Mouse (Mus musculus) embryo, embryonic 9.5 days (tissue): ENCODE measurements around the gene Zmiz1.

Source experiments
- DNase-seq: peaks from one replicate; pipeline ENCODE4 v3.0.0-alpha.2; 2017; ENCODE audit errors: extremely low spot score

Gene Zmiz1

DNA sequence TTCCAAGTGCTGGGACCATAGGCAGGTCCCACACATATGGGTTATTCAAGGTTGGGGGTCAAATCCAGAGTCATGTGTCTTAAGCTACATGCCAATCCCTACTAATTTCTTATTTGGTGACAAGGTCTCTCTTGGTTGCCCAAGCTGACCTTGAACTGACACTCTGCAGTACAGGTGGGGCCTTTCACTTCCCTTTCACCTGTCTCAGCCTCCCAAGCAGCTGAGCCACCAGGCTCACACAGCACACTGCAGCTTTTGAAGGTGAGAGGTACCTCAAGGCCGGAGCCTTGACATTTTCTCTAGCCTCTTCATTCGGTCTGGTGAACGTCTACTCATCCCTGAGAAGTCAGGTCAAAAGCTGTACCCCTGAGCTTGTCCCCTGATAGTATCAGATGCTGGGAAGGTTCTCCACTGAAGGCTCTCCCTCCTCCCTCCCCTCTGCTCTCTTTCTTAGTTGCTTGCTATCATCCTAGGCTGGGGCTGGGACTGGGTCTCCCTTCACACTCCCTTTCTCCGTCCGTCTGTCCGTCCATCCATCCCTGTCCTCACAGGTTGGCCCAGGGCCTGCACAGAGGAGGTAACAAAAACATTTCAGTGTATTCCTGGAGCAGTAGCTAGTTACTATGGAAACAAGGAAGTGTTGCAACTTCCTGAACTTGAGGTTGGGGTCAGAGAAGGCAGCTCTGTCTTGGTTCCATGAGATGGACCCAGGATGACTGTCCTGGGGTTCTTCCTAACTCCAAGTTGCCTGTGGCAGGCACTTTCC lies 13.3 kb downstream of the Zmiz1 start:
- no peak for DNase-seq

DNA sequence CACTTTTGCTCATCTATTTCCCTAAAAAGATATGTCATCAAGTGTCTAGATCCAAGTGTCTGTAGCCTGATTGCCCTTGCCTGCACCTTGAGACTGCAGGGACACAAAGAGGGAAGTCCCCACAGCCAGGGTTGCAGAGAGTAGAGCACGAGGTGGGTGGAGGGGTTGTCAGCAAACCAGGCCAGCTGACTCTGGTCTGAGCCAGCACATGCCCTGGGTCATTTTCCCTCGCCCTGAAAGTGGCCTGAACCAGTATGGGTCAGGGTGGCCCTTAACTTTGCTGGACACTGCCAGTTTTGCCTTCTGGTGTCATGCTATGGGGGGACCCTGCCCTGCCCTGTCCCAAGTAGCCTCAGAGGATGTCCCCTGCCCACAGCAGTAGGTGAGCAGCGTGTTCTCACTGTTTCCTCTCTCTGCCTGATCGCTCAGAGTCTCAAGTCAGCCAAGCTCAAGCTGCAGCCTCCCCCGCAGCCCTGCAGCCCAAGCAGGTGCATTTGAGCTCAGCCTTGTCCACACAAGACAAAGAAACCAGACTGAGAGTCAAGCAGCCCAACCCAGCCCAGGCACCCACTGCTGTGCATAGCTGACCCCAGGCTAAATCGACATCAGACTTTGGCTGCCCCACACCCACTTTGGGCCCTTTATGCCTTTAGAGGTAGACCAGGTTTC lies 14.1 kb downstream of the Zmiz1 start:
- no peak for DNase-seq

DNA sequence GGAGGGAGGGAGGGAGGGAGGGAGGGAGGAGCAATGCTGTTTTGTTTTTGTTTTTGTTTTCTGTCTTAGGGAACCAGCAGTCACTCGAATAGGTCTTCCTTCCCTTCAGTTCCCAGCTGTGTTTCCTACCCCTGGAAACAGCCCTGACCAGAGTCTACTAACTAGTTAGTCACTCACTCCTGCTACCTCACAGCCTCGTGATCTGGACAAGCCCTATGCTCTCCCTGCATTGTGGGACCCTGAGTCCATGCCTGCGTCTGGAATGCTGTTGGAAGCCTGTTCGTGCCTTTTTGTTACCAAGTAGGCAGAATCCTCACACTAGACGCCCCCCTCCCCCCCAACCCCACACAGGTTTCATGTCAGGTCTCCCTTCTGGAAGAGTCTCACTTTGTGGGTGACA lies 15.0 kb downstream of the Zmiz1 start:
- no peak for DNase-seq

DNA sequence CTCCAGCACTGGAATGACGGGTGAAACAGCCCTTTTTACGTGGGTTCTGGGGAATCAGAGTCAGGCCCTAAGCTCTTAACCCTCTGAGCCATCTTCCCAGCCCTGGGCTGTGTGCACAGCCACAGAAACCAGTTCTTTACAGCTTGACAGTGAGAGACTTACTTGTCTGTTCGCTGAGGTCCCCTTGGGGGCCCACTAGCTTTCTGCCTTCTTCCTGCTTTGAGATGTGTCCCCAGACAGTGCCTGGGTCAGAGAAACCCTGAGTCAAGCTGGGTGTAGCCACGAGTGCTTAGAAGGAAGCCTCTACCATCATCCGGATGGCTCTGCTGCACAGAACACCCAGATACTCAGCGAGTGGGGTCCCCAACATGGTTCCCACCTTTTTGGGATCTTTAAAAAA lies 15.7 kb downstream of the Zmiz1 start:
- DNase-seq: no peak

DNA sequence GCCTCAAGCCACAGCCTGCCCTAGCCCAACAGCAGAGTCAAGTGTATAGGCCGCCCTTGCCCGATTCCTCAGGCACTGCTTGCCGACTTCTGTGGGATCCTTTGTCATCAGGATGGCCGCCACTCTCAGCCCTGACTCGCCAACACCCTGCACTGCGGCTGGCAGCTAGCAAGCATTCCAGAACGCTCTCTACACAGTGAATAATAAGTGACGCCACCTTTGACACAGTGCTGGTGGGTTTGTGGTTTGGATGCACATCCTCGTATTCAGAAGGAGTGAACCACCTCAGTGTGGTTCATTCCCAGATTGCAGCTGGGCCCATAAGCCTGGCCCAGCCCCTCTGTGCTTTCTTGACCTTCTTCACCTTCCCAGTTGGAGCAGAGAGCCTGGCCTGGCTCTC lies 17.1 kb downstream of the Zmiz1 start:
- no peak for DNase-seq

DNA sequence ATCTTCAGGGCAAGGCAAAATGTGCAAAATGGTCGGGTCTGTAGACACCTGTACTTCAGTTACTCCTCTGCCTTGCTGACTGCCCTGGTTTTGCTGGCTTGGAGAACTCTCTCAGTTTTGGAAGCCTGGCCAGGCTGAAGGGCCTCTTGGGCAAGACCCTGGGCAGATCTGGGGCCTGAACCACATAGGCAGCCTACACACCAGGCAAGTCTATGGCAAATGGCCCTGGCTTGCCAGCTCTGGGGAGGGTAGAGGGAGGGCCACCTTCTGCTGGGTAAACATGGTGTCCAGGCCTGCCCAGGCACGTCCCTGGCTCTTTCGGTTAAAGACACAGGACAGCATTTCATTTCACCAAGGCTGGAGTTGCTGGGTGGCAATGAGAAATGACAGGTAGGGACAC lies 17.5 kb downstream of the Zmiz1 start:
- DNase-seq: no peak

DNA sequence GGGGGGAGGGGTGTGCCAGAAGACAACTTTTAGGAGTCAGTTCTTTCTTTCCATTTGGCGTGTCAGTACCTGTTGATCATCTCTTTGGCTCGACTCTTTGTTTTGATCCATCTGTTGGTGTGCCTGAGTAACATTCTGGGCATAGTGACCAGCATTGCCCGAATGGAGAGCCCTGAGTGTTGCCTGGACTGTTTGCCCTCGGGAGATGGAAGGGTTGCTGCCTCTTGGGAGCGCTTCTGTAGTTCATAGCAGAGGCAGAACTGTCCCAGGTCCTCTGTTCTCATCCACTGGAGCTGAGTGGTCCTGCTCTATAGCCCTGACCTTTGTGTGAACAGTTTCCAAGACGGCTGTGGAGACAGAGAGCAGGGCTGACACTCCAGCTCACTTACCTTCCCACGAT lies 18.3 kb downstream of the Zmiz1 start:
- DNase-seq: no peak

DNA sequence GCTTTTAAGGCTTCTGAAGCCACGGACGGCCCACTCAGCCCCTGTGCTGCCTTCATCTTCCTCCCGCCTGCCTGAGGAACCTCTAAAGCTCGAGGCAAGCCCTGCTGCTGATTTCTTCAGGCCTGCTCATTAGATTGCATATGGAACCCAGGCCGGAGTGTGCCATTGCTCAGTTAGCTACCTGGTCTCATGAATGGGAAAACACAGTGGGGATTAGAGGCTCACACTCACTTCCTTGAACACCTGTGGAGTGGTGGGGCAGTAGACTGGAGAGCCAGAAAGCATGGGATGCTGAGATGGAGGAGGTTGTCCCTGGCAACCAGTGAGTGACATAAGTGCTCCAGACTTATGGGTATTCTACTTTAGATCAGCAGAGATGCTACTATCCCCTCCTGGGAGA lies 19.3 kb downstream of the Zmiz1 start:
- no peak for DNase-seq

DNA sequence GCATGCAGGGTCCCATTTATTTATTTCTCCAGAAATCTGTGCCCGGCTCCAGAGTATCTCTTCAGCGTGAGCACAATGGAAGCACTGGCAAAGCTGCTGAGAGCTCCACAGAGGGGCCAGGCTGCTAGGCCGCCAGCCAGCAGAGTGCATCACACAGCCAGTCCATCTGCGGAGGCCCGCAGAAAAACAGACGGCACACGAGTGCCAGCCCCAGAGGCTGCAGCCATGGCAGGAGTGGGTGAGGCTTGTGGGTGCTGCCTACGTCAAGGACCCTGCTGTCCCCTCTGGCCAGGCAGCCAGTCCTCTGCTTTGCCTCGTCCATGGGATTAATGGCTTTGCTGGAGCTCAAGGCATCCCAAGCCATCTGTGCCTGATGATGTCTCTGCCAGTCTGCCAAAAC lies 19.8 kb downstream of the Zmiz1 start:
- DNase-seq: no peak

DNA sequence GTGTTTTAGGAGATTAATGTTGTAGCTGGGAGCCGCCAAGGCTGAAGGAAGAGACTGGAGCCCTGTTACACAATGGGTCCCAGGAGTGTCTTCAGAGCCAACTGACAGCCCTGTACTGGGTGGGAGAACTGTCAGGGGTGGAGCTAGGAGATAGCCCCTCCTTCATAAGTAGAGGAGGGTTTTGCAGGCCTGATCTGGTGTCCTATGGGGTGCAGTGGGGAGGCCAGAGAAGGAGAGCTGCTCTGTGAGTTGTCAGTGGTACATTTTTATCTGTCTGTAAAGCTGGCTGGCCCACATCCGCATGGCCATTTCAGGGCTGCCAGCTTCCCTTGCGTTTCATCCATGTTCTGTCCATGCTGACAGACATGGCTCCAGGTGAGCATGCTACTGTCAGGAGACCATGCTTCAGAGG lies 20.9 kb downstream of the Zmiz1 start:
- DNase-seq: no peak

DNA sequence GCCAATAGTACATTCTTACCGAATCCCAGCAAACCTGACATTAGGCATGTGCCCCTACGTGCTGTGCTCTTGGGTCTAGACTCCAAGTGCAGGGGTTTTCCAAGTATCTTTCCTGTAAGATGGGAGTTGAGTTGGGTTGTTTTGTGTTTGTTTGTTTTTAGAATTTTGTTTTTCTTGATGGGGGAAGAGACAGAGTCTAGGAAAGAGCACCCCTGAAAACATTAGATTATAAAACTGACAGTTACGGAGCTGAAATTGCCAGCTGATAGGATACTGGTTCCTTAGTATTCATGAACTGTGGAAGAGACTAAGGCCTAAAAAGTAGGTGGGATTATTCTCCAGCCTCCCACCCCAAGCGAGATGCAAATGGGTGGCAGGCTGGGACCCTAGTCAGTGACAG lies 21.5 kb downstream of the Zmiz1 start:
- no peak for DNase-seq

DNA sequence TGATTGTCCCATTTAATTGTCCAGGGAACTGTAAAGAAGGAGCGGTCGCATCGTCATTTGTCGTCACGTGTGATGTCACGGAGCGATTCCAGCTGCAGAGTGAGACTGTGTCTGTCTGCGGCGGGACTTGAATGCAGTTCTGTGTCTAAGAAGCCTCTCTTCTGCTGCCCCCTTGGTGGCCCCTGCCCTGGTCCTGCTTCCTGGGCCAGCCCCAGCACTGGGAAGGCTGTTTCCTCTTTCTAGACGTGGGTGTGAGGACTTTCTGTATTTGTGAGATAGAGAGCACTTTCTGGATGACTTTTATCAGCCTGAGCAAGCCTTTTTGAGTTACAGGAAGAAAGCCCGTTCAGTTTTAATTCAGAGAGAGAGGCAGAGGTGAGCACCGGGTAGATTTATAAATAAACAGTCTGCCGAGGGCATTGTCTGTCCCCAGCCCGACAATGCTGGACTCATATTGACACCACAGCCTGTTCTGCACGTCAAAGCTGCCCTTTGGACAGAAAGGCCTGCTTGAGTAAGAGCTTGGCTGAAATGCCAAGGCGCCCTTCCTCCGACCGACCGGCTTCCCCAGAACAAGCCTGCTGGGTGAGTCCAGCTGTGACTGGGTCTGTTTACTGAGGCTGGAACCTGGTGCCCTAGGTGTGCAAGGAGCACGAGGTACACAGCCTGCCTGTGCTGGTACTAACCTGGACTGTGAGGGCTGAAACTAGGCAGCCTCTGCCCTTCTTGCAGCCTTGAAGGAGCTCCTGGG lies 22.1 kb downstream of the Zmiz1 start:
- DNase-seq: no peak

DNA sequence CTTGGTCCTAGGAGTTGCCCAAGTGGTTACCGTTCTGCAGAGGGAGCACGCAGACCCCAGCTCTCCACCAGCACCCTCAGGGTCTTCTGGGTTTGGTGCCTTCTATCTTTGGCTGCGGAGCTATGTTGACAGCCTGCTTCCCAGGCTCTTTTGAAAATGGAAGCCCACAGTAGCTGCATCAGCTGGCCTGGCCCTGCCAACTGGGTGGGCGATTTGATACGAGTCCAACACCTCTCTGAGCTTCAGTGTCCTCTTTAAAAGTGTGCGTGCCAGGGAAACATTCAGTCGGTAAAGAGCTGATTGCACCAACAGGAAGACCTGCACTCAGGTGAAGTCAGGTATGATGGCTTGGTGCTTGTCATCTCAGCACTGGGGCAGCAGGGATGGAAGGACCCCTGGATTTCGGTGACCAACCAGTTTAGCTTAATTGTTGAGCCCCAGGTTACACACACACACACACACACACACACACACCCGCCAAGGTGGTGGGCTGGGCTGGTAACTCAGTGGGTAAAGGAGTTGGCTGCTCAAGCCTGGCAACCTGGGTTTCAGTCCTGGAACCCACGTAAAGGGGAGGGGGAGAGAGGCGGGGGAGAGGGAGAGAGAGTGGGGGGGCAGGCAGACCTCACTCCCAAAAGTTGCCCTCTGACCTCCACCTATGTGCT lies 22.8 kb downstream of the Zmiz1 start:
- no peak for DNase-seq

DNA sequence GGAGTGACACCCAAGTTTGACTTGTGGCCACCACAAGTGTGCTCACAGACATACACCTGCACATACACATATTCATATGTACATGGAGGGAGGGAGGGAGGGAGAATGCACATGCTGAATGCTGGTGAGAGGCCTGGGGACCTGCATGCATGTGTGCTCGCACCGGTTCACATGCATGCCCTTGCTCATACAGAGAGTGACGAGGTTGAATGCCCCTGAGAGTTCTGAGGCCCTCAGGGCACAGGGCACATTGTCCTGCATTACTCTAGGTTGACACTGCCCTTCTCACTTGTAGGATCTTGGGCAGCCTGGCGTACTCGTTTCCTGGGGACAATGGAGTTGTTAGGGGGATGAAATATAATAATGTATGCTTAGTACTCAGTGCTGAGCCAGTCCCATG lies 23.4 kb downstream of the Zmiz1 start:
- no peak for DNase-seq

DNA sequence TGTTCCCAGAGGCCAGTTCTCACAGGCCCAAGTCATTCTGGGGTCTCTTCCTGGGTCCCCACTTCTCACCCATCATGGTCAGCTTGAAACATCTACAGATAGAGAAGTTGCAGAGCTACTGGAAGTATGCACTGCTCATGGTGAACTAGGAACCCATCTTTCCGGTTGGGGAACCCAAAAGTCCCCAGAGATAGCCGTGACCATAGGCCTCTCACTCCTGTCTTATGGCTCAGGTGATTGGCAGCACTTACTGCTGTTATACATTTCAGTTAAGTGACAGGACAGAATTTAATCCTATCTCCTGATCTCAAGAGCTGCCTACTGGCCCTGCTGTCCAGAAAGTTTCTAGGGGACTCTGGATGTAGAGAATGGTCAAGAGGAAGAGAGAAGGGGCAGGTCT lies 24.3 kb downstream of the Zmiz1 start:
- no peak for DNase-seq

DNA sequence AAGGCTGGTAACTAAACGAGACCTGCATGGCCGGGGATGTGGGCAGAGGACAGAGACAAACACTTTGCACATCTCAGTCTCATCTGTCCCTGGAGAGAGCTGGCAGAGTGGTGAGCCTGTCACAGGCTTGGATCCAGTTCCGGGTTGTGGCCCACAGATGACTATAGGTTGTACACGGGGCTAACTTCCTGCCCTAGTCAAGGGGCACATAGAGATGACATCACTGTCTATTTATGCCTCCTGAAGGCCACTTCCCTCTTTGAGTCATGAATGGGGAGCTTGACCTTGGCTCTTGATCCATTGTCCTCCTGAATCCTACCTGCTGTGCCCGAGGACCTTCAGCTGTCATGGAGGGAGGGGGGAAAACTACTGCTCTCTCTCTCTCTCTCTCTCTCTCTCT lies 25.1 kb downstream of the Zmiz1 start:
- no peak for DNase-seq

DNA sequence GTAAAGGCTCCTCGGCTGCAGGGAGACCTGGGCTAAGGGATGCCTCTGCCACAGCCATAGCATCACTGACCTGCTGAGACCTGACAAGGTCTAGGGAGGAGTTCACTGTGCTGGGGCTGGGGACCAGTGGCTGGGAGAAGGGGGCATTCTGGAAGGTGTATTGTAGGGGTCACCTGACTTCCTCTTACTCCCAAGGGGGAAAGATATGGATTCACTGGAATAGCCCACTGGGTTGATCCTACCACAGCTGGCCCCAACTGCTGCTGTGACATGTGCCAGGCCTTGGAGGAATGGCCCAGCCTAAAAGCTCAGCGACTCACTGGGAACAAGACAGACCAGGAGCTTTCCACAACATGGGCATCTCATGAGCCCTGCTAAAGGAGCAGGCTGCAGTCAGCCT lies 27.2 kb downstream of the Zmiz1 start:
- no peak for DNase-seq

DNA sequence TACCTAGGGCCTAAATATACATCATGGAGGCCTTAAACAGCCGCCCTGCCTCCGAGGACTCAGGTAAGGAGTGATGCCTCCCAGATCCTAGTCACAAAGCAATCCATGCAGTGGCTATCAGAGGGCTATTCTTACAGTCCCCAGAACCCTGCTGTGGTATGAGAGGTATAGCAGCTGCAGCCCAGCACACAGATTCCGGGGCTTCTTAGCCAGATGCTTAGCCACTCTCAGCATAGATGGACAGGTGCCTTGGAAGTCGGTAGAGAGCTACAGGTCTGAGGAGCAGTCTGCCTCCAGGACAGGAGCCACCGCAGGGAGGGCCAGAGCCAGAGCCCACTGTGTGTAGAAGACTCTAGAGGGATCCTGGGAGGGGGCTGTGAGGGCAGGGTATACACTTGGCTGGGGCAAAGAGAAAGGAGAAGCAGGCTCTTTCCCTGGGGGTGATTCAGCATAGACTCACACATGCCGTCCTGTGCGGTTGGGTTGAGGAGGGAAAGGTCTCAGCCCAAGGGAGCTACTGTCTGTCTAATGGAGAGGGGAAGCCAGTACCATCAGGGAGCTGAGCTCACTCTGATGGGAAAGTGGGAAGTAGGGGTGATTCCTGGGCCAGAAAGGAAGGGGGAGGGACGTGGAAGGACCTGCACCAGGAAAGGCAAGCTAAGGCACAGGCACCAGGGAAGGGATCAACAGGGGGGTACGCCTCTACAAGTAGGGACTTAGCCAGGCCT lies 27.9 kb downstream of the Zmiz1 start:
- DNase-seq: no peak

DNA sequence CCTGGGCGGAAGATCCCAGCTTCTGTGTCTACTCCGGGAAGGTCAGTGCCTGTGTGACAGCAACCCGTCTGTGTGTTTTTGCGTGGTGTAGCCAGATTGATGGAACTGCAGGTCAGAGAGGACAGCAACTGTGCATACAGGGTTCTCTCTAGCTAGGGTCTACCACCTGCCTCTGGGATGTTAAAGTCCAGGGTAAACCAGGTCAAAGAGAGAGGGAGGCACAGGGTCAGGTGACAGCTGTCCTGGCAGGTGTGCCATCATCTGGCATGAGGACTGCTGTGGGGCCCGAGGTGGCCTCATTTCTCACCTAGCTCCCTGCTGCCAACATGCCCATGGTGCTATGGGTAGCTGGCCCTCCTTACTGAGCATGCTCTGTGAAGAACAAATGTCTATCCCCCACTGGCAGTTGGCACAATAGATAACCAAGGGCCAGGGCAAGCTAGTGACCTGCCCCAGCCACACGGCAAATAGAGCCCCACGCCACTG lies 28.5 kb downstream of the Zmiz1 start:
- DNase-seq: no peak

DNA sequence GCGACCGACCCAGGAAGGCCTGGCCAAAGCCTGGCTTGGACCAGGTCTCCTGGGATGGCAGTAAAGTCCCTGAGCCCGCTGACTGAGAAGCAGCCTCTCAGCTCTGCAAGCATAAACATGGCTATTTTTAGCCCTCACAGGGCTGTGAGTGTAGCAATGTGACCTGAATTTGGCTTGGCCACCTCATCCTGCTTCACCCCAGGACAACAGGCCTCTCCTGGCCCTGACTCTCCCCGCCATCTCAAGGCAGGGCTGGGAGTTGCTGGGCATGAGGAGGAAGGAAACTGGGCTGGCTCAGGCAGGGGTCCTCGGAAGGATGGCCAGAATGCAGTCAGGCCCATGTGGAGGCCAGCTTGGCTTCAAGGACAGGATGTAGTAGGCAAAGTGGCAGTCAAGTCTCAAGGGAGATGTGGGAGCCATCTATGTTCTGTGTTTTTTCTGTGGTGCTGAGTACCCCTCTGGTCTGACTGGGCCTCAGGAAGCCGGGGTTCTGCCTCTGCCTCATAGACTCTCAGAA lies 29.2 kb downstream of the Zmiz1 start:
- no peak for DNase-seq

DNA sequence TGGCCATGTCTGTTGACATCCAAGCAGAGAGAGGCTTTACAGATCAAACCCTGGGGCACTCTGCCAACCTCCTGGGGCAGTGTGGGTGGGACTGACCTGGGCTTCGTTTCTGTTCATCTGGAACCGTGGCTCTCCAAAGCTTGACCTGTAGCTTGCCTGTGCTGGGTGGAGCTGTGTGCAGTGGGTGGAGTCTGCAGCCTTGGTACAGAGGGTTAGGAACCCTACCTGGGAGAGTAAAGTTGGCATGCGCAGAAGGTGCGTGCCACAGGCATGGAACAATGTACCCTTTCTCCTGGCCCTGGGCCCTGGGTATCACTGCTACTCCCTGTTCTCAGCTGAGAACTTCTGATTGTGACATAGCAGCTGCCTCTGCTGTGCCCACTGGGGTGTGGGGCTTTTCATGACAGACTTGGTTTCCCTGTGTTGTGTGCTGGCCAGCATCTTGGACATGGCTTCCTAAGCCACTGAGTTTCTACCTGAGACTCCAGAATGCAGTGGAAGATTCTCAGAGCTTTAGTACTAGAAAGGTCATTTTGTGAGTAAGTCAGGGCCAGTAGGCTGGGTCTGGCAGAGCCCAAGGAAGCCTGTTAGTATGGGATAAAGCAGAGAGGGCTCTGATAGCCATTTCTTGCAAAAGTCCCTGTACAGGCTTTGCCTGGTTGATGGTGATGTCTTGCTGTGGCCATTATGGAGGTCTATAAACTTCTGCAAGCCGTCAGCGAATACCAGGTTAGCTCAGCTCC lies 30.5 kb downstream of the Zmiz1 start:
- DNase-seq: no peak
